Mouse (Mus musculus): ENCODE data around the gene Gabrb1. TPM values are rescaled to one million over a fixed set of nuclear protein-coding genes. Genes with fewer than 3 reads are reported as not detected.
"Not testable (repeated sequence)": the region's sequence is repeated elsewhere in the genome, so short reads cannot be mapped to it uniquely, and the experiment has no call there.

Gabrb1 gene
- total RNA-seq, 1 experiment from 2014 or later, result not detected

DNA sequence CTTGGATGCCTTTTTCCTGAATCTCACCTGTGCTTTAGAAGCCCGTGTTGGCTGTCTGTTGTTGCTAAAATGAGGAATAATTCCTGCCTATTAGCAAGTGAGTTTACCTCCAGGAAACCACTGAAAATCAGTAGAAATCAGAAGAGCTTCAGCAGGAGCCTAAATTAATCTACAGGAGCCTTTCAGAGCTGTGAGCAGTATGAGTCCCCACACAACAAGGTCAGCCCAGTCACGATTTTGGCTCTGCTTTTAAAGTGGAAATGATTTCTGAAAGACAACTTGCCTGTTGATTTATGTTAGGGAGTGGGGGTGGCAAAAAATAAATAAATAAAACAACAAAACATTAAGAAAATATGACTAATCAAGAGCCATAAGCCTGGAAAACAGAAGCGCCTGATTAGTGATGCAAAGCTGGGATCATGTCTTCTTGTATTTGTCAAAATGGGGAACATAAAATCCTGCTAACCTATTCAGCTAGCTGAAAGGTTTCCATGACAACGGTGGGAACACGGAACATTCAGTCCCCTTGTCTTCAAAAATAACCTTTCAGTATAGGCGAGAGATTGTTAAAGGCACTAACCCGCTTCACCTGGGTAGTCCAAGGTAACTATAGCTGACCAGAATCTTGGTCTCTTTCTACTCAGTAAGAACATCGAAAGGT lies 312.4 kb downstream of the Gabrb1 start:
- ATAC-seq (replicated peaks in 1 of 2; ENCODE audit: insufficient read depth in 1 of 2, low FRiP score in 2 of 2, low TSS enrichment in 1 of 2, low read depth in 1 of 2, poor library complexity in 2 of 2, severe bottlenecking in 2 of 2), result no peak

DNA sequence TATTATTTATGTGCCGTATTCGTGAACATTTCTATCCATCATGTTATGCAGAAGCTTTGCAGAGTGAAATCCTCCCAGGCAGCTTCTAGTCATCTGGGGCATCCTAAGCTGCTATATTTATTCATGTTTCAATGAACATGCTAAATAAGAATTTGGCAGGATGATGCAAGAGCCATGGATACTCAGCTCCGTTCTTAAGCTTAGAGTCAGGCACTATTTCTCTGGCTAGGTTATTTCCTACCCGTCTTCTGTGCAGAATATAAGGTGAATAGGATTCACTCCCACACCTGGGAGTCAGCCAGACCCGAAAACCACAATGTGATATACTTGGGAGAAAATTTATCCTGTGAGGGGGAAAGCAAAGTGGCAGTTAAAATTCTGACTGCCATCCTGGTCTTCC lies 314.9 kb downstream of the Gabrb1 start:
- ATAC-seq (replicated peaks in 1 of 2; ENCODE audit: insufficient read depth in 1 of 2, low FRiP score in 2 of 2, low TSS enrichment in 1 of 2, low read depth in 1 of 2, poor library complexity in 2 of 2, severe bottlenecking in 2 of 2), result no peak

DNA sequence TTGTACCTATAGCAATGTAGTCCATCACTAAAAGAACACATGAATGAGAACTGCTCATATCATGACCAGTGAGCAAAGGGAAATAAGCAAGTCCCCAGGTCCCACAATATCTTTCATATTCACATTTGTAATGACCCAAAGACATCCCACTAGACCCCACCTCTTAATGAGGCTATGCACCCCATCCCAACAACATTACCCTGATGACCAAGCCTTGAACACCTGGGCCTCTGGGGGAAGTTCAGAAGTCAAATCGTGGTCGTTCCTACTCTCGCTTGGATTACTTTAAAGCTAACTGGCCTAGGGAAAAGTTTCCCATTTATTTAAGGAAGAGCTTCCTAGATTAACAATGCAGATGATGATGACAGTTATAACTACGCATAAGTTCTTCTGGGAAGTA lies 318.2 kb downstream of the Gabrb1 start:
- no peak for ATAC-seq (replicated peaks in 1 of 2; ENCODE audit: insufficient read depth in 1 of 2, low FRiP score in 2 of 2, low TSS enrichment in 1 of 2, low read depth in 1 of 2, poor library complexity in 2 of 2, severe bottlenecking in 2 of 2)

- ATAC-seq (replicated peaks in 1 of 2; ENCODE audit: insufficient read depth in 1 of 2, low FRiP score in 2 of 2, low TSS enrichment in 1 of 2, low read depth in 1 of 2, poor library complexity in 2 of 2, severe bottlenecking in 2 of 2), result no peak
Observed at GRCm38 (mm10) chr5:71976571-71977061, 318.7 kb downstream of the Gabrb1 start.

GRCm38 (mm10) chr5:71986561-71986960 lies 328.6 kb downstream of the Gabrb1 start:
- no peak for ATAC-seq (replicated peaks in 1 of 2; ENCODE audit: insufficient read depth in 1 of 2, low FRiP score in 2 of 2, low TSS enrichment in 1 of 2, low read depth in 1 of 2, poor library complexity in 2 of 2, severe bottlenecking in 2 of 2)

DNA sequence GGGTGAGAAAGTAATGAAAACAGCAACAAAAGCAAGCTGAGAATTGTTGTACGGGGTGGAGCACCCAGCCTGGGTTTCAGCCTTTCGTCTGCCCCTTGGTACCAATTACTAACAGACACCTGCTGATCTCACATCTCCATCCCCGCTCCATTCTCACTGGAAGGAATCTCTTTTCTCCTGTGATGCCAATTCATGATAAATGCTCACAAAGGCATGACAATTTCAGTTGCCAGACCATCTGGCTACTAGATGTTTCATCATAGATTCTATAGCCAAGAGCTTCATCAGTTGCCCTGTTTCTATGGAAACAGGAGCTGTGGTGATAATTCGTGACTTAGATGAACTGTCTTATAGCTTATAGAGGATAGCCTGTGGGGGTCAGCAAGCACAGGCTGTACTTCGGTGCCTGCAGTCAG lies 329.1 kb downstream of the Gabrb1 start:
- no peak for ATAC-seq (replicated peaks in 1 of 2; ENCODE audit: insufficient read depth in 1 of 2, low FRiP score in 2 of 2, low TSS enrichment in 1 of 2, low read depth in 1 of 2, poor library complexity in 2 of 2, severe bottlenecking in 2 of 2)

- no peak for ATAC-seq (replicated peaks in 1 of 2; ENCODE audit: insufficient read depth in 1 of 2, low FRiP score in 2 of 2, low TSS enrichment in 1 of 2, low read depth in 1 of 2, poor library complexity in 2 of 2, severe bottlenecking in 2 of 2)
Observed at GRCm38 (mm10) chr5:71999466-71999865, 341.6 kb downstream of the Gabrb1 start.

GRCm38 (mm10) chr5:72003811-72004435 lies 346.0 kb downstream of the Gabrb1 start:
- ATAC-seq (replicated peaks in 1 of 2; ENCODE audit: insufficient read depth in 1 of 2, low FRiP score in 2 of 2, low TSS enrichment in 1 of 2, low read depth in 1 of 2, poor library complexity in 2 of 2, severe bottlenecking in 2 of 2), result no peak

DNA sequence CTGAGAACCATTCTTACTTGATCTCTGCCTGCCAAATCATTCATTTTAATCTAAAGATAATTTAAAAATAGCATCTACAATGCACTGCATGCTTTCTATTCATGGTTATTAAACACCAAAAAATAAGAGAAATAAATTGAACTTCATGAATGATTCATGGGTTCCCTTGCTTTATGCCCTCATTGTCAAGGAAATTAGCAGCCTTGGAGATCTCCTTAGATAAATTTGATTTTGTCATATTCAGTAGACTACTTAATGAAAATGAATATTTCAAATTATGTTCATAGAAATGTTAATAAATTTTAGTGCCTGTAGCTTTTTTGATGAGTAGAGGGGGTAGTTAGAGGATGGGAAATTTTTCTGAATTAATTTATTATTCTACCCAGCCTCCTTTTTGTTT lies 379.0 kb downstream of the Gabrb1 start:
- no peak for ATAC-seq (replicated peaks in 1 of 2; ENCODE audit: insufficient read depth in 1 of 2, low FRiP score in 2 of 2, low TSS enrichment in 1 of 2, low read depth in 1 of 2, poor library complexity in 2 of 2, severe bottlenecking in 2 of 2)

DNA sequence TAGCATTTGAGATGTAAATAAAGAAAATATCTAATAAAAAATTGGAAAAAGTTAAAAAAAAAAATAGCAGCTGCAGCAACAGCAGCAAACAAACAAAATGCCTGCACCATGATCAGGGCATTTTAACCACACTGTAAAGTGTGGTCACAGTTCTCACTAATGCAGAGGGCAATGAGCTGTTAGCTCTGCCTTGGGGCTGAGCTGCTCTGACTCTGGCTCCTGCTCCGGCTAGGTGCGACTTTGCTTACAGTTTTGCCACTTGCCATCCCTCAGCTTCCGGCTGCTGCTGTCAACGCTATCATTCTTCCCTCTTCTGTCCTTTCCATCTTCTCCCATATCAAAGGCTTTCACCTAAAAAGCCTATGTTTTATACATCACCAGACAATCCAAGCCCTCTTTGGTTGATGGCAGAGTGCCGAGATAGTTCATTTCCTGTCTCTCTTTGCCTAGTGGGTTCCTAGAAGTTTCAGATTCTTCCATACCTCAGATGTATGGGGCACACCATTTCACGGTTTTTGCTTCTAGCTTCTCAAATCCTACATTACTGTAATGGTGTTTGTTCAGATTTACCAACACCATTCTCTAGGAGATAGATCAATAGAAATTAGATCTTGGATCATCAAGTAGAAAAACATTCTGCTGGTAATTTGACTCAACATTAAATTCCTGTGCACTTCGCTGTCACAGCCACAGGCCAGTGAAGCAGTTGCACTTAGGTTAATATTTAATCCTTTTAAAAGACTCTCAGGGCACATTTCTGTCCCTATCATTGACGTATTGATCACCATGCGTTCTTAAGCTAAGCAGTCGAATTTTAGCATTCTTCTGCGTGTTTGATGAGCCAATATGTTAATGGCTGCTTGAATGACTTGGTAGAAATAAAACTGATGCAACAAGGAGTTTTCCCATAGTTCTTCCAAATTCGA lies 385.6 kb downstream of the Gabrb1 start:
- ATAC-seq (replicated peaks in 1 of 2; ENCODE audit: insufficient read depth in 1 of 2, low FRiP score in 2 of 2, low TSS enrichment in 1 of 2, low read depth in 1 of 2, poor library complexity in 2 of 2, severe bottlenecking in 2 of 2), result no peak

GRCm38 (mm10) chr5:72046261-72046660 lies 388.3 kb downstream of the Gabrb1 start:
- ATAC-seq (replicated peaks in 1 of 2; ENCODE audit: insufficient read depth in 1 of 2, low FRiP score in 2 of 2, low TSS enrichment in 1 of 2, low read depth in 1 of 2, poor library complexity in 2 of 2, severe bottlenecking in 2 of 2), result no peak

DNA sequence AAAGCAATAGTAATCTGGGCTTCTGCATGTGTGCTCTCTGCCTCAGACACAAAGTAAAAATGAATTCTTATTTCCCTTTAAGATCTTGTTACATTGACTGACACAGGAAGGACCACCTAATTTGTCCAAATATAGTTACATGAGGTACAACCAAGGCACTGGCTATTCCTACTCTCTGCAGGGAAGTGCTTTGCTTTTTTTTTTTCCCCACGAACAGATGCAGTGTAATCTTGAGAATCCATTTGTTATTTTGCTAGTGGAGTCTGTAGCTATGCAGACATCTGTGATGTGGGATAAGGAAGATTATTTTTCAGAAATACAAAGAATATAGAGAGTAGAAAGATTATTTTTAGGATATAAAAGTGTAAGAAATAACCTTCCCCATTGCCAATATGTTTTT lies 406.2 kb downstream of the Gabrb1 start:
- ATAC-seq (replicated peaks in 1 of 2; ENCODE audit: insufficient read depth in 1 of 2, low FRiP score in 2 of 2, low TSS enrichment in 1 of 2, low read depth in 1 of 2, poor library complexity in 2 of 2, severe bottlenecking in 2 of 2), result no peak

DNA sequence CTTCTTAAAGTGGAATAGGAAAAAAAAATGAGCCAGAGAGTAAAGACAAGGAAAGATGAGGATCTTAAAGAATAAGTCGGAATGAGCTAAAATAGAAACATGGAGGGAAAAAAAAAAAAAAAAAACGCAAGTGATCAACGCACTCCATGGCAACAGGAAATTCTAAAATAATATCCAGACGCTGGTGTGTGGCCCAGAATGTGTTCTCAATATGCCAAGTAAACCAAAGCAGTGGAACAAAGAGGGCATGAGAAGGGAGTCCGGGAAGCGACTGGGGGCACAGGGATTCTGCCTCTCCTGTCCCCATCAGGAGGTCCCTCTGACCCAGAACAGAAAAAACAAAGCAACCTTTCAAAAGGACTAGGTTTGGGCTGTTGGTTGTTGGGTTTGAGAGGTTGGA lies 410.9 kb downstream of the Gabrb1 start:
- ATAC-seq (replicated peaks in 1 of 2; ENCODE audit: insufficient read depth in 1 of 2, low FRiP score in 2 of 2, low TSS enrichment in 1 of 2, low read depth in 1 of 2, poor library complexity in 2 of 2, severe bottlenecking in 2 of 2), result no peak

- ATAC-seq (replicated peaks in 1 of 2; ENCODE audit: insufficient read depth in 1 of 2, low FRiP score in 2 of 2, low TSS enrichment in 1 of 2, low read depth in 1 of 2, poor library complexity in 2 of 2, severe bottlenecking in 2 of 2), result not testable (repeated sequence)
Observed at GRCm38 (mm10) chr5:72069398-72069797, 411.5 kb downstream of the Gabrb1 start.

DNA sequence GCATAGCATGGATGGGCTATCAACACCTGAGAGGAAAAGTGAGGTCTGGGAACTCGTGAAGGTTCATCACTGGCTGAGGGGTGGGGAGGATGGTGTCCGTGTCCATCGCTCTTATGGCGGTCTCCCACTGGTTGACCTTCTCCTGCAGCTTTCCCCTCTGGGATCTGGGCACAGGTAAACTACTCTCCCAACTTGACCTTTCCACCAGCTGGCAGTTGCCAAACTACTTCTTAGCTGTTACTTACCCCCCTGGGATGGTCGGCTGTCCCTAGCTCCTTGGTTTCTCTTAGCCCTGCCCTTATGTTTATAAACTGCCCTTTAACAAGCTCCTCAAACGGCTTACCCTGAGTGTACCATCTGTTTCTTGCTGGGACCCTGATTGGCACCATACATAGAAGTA lies 418.9 kb downstream of the Gabrb1 start:
- no peak for ATAC-seq (replicated peaks in 1 of 2; ENCODE audit: insufficient read depth in 1 of 2, low FRiP score in 2 of 2, low TSS enrichment in 1 of 2, low read depth in 1 of 2, poor library complexity in 2 of 2, severe bottlenecking in 2 of 2)

GRCm38 (mm10) chr5:72086518-72086917 lies 428.6 kb downstream of the Gabrb1 start:
- peak; percentile 17 to 45; a peak in 1 of 4 replicates for ATAC-seq (replicated peaks in 1 of 2; ENCODE audit: insufficient read depth in 1 of 2, low FRiP score in 2 of 2, low TSS enrichment in 1 of 2, low read depth in 1 of 2, poor library complexity in 2 of 2, severe bottlenecking in 2 of 2)

GRCm38 (mm10) chr5:72094582-72094981 lies 436.7 kb downstream of the Gabrb1 start:
- peak; percentile 45 to 59; a peak in 3 of 4 replicates for ATAC-seq (replicated peaks in 1 of 2; ENCODE audit: insufficient read depth in 1 of 2, low FRiP score in 2 of 2, low TSS enrichment in 1 of 2, low read depth in 1 of 2, poor library complexity in 2 of 2, severe bottlenecking in 2 of 2)

- ATAC-seq (replicated peaks in 1 of 2; ENCODE audit: insufficient read depth in 1 of 2, low FRiP score in 2 of 2, low TSS enrichment in 1 of 2, low read depth in 1 of 2, poor library complexity in 2 of 2, severe bottlenecking in 2 of 2), result no peak
Observed at GRCm38 (mm10) chr5:72095015-72095414, 437.1 kb downstream of the Gabrb1 start.

All from hematopoietic stem cell, adult 5-6 weeks (primary cell).